Mouse (Mus musculus) forebrain, embryonic 15.5 days (tissue): Measurements from ENCODE around the gene Pum2. TPM values are rescaled to one million over a fixed set of nuclear protein-coding genes. Genes with fewer than 3 reads are reported as not detected.
"Not testable (repeated sequence)": the region's sequence is repeated elsewhere in the genome, so short reads cannot be mapped to it uniquely, and the experiment has no call there.

Experiments
- ATAC-seq: fragments of 200-750 bp; cut with Nextera tagmentation; replicated peaks from 2 replicates; pipeline ENCODE4 v1.8.0; 2017; ENCODE audit warnings: mild to moderate bottlenecking, moderate TSS enrichment, moderate library complexity
- H3K27ac ChIP-seq: fragments of 300-500 bp; sonication (generic); replicated peaks from 2 replicates; pipeline ENCODE4 v1.5.1; 2015; ENCODE audit warnings: mild to moderate bottlenecking, inconsistent platforms
- H3K27me3 ChIP-seq: fragments of 300-500 bp; sonication (generic); 2 replicates; pipeline ENCODE4 v1.6.1; 2015; ENCODE audit warnings: inconsistent platforms
- H3K36me3 ChIP-seq: fragments of 300-500 bp; sonication (generic); 2 replicates; pipeline ENCODE4 v1.6.1; 2015; ENCODE audit warnings: mild to moderate bottlenecking, inconsistent platforms
- H3K4me1 ChIP-seq: fragments of 300-500 bp; sonication (generic); 2 replicates; pipeline ENCODE4 v1.6.1; 2015; ENCODE audit warnings: inconsistent platforms
- H3K4me2 ChIP-seq: fragments of 300-500 bp; sonication (generic); replicated peaks from 2 replicates; pipeline ENCODE4 v1.6.1; 2015; ENCODE audit warnings: mild to moderate bottlenecking, inconsistent platforms
- H3K4me3 ChIP-seq: fragments of 300-500 bp; sonication (generic); 2 replicates; pipeline ENCODE4 v1.5.1; 2015; ENCODE audit warnings: mild to moderate bottlenecking, inconsistent platforms
- H3K9ac ChIP-seq: fragments of 300-500 bp; sonication (generic); replicated peaks from 2 replicates; pipeline ENCODE4 v1.6.1; 2015; ENCODE audit warnings: mild to moderate bottlenecking, inconsistent platforms
- H3K9me3 ChIP-seq: fragments of 300-500 bp; sonication (generic); 2 replicates; pipeline ENCODE4 v1.6.1; 2016; ENCODE audit warnings: inconsistent platforms
- WGBS: fragments of 180-500 bp; shearing (Covaris S2); methylation state at CpG from one replicate; pipeline ENCODE4 v1.1.7; 2015; ENCODE audit warnings: mixed read lengths; 5-methylcytosine and 5-hydroxymethylcytosine counted together
- polyA plus RNA-seq: library from polyadenylated mRNA; unstranded; fragments of >200 nt; fragmentation: Nextera tagmentation; extraction: Ambion mirVana; gene quantifications from 2 replicates; pipeline ENCODE4 v1.2.1, GENCODE M21; 2015

The Pum2 gene
- polyA plus RNA-seq, 1 experiment from 2014 or later = 66.5 TPM

DNA sequence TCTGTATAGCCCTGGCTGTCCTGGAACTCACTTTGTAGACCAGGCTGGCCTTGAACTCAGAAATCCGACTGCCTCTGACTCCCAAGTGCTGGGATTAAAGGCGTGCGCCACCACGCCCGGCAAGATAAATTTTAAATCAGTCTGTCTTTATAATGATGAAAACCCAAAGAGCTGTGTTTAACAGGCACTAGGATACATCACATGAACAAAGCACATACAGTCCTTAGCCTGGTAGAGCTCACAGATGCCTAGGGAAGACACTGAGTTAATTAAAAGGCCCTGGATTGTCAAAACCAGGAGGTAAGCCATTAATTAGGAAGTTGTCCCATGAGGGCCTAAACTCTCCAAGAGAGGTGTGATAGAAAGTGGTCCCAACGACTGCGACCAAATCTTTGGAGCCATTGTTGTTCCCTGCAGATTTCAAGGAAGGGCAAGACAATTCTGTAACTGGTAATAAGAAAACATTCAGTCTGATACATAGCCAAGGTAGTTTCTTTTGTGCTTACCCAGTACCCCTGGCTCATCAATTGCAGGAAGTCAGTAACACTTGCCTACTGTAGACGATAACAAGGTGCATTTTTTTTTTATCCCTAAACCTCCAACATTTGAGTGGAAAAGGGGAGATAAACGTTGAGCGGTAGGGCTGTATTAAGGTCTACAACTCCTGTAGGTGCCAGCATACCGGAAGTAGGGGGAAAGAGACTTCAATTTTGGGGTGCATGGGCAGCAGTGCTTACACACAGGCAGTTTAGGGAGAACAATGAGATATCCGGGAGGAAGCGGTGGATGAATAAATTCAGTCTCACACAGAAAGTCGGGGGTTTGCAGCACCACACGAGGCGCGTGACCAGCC, 587 bp upstream of the Pum2 start:
- peak overlapping the region; percentile 85 for H3K9ac ChIP-seq
- no peaks in the 10 kb centered on the region for H3K27me3 ChIP-seq
- no peaks in the 10 kb centered on the region for H3K9me3 ChIP-seq
- H3K36me3 ChIP-seq = no peaks in the 10 kb centered on the region
- H3K4me1 ChIP-seq = peaks cover 30% of the 10 kb centered on the region
- H3K27ac ChIP-seq = peak overlapping the region; percentile 94
- H3K4me2 ChIP-seq = peak overlapping the region; percentile 54
- ATAC-seq = no peak; the same call in none of the 2 replicates
- H3K4me3 ChIP-seq = peak overlapping the region; percentile 60
- 31% methylated on average over 17 of the region's 17 CpGs for WGBS

DNA sequence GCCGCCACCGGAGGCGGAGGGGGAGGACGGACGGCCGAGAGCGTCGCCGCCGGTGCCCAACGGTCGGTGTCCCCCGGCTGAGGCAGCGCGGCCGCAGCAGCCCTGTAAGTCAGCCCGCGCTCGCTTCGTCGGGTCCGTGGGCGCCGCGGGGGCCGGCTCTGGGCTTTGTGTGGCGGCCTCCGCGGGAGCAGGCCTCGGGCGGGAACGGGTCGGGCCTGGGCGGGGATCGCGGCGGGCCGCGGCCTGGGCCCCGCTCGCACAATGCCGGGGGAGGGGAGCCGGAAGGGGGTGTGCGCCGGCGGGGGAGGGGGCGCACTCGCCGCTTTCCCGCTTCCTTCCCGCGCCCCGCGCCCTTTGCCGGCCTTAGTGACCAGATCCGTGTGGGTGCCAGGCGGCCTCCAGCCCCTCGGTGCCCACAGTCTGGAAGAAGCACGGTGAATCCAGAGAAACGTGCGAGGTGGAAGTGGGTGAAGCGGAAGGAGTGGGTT, 487 bp downstream of the Pum2 start:
- peak overlapping the region; percentile 60 for H3K4me3 ChIP-seq
- H3K27me3 ChIP-seq = no peaks in the 10 kb centered on the region
- WGBS = under 1% methylated on average over 47 of the region's 62 CpGs
- H3K9me3 ChIP-seq = no peaks in the 10 kb centered on the region
- peak overlapping the region; percentile 85 for H3K9ac ChIP-seq
- peak overlapping the region; percentile 73 for H3K4me2 ChIP-seq
- ATAC-seq = peak; percentile 85
- peaks cover 32% of the 10 kb centered on the region for H3K4me1 ChIP-seq
- H3K27ac ChIP-seq = peak overlapping the region; percentile 94
- no peaks in the 10 kb centered on the region for H3K36me3 ChIP-seq

DNA sequence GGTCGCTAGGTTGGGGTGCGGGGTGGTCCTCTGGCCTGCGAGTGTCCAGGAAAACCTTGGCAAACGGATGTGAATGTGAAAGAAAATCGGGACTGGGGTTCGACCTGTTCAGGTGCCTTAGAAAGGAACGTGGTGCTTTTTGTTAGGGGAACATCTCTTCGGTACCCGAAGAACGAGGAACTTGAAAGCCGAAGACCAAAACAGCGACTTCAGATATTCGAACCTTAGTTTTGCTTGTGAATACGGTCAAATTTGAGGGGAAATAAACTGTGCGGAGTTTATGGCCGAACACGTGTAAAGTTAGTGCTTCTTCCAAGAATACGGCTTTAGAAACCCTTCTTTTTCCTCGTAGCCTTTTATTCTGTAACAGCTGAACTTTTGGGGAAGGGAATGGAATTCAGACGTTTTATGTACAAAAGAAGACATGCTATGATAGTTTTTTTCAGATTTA, 982 bp downstream of the Pum2 start:
- under 1% methylated on average over 20 of the region's 20 CpGs for WGBS
- Histone ChIP-seq H3K9me3 (no peaks in the 10 kb centered on the region), H3K9ac (peak overlapping the region; percentile 85), H3K36me3 (no peaks in the 10 kb centered on the region), H3K4me2 (peak overlapping the region; percentile 73), H3K27me3 (no peaks in the 10 kb centered on the region), H3K27ac (peak overlapping the region; percentile 94), H3K4me3 (peak overlapping the region; percentile 60), H3K4me1 (peaks cover 32% of the 10 kb centered on the region)
- no peak for ATAC-seq

DNA sequence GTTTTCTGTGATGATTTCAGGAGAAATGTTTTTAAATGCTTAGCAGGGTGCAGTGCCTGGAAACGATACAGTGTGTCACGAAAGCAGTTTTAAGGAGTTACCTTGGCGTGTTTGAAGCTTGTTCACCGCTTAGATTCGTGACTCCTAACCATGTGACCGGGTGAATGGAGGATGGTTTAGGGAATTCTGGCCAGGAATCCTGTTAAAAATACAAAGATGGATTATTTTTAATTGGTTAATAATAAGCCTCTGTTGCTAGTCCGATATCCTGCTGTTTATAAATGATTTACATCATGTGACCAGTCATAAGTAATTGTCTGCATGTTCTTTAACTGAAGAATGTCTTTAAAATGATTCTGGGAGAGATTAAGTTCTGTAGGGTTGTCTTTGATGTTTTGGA, 1.4 kb downstream of the Pum2 start:
- H3K9me3 ChIP-seq = no peaks in the 10 kb centered on the region
- H3K4me3 ChIP-seq = peak overlapping the region; percentile 60
- H3K4me2 ChIP-seq = peak overlapping the region; percentile 73
- ATAC-seq = no peak
- no peaks in the 10 kb centered on the region for H3K27me3 ChIP-seq
- H3K36me3 ChIP-seq = no peaks in the 10 kb centered on the region
- WGBS = under 1% methylated on average over 7 of the region's 7 CpGs
- H3K27ac ChIP-seq = peak overlapping the region; percentile 94; the same call in 1 of the 2 replicates
- peak overlapping the region; percentile 85 for H3K9ac ChIP-seq
- peaks cover 32% of the 10 kb centered on the region for H3K4me1 ChIP-seq

DNA sequence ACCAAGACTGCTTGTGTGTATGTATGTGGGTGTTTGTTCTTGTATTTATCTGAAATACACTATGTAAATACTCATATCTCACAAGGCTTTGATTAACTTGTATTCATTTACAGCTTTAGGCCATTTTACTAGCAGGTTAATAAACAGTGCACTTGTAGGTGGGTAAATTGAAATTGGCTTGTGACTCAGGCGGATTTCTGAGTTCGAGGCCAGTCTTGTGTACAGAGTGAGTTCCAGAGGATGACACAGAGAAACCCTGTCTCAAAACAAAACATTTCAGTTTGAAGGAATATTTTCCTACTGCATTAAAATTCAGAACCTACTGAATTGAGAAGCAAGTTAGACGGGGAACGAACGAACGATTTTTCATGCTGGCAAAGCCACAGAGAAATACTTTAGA, 2.4 kb downstream of the Pum2 start:
- H3K9ac ChIP-seq = no peak overlapping the region

DNA sequence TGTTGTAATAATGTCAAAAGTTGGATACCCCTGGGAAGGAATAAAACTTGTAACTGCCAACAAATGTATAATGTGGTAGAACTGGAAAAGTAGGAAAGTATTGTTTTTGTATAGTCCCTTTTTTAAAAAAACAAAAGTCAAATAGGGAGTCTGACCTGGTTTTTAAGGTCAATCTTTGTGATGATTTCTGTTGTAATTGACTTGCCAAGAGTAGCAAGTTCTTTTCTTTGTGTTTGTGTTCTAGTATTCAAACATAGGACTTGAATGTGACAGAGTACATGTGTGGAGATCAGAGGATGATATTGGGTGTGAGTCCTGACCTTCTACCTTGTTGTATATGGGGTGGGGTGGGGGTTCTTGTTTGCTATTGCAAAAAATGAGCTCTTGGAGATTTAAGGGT, 4.0 kb downstream of the Pum2 start:
- Histone ChIP-seq H3K9me3 (no peaks in the 10 kb centered on the region), H3K27ac (no peak overlapping the region), H3K27me3 (no peaks in the 10 kb centered on the region), H3K36me3 (no peaks in the 10 kb centered on the region), H3K4me3 (no peak overlapping the region), H3K4me1 (peaks cover 32% of the 10 kb centered on the region), H3K9ac (no peak overlapping the region), H3K4me2 (no peak overlapping the region)
- ATAC-seq = no peak

More for the DNA sequence above, 2.4 kb downstream of the Pum2 start:
- Histone ChIP-seq H3K9me3 (no peaks in the 10 kb centered on the region), H3K36me3 (no peaks in the 10 kb centered on the region), H3K4me2 (peak overlapping the region; percentile 73), H3K27ac (no peak overlapping the region), H3K4me3 (peak overlapping the region; percentile 60), H3K4me1 (peaks cover 32% of the 10 kb centered on the region), H3K27me3 (no peaks in the 10 kb centered on the region)
- WGBS = 48% methylated on average over 6 of the region's 6 CpGs
- ATAC-seq = no peak

DNA sequence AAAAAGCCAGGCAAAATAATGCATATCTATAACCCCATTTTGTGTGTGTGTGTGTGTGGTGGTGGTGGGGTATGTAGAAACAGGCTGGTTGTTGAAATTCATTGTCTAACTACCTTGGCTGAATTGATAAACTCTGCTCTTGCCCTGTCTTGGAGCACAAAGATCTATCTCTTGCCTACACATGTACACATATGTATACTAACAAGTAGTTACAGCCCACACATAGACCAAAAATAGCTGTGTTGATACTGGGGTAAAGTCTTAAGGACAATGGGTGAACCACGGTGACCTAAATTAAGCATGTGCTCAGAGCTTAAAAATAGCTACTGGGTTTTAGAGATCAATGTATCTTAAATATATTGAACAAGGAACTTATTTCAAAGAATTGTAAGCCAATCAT, 10.3 kb downstream of the Pum2 start:
- H3K4me3 ChIP-seq = no peak overlapping the region
- no peak for ATAC-seq

DNA sequence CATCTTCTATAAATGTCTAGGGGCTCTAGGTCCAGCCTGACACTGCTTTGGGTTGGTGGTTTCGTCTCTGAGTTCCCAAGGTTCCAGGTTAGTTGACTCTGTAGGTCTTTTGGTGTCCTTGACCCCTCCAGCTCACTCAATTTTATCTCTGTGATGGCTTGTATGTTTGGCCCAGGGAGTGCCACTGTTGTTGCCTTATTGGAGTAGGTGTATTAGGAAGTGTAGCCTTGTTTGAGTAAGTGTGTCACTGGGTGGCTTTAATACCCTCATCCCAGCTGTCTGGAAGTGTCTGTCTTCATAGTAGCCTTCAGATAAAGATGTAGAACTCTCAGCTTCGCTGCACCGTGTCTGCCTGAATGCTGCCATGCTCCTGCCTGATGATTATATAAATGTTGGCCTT, 11.1 kb downstream of the Pum2 start:
- 91% methylated on average over 3 of the region's 3 CpGs for WGBS
- H3K27me3 ChIP-seq = no peaks in the 10 kb centered on the region
- no peak overlapping the region for H3K4me3 ChIP-seq
- H3K4me1 ChIP-seq = no peaks in the 10 kb centered on the region
- H3K9me3 ChIP-seq = no peaks in the 10 kb centered on the region
- no peak overlapping the region for H3K9ac ChIP-seq
- ATAC-seq = no peak
- H3K36me3 ChIP-seq = no peaks in the 10 kb centered on the region
- H3K4me2 ChIP-seq = no peak overlapping the region
- no peak overlapping the region for H3K27ac ChIP-seq

More for the DNA sequence above, 10.3 kb downstream of the Pum2 start:
- Histone ChIP-seq H3K36me3 (no peaks in the 10 kb centered on the region), H3K4me1 (no peaks in the 10 kb centered on the region), H3K9me3 (no peaks in the 10 kb centered on the region), H3K27ac (no peak overlapping the region), H3K4me2 (no peak overlapping the region), H3K27me3 (no peaks in the 10 kb centered on the region), H3K9ac (no peak overlapping the region)
- WGBS = 95% methylated on average over 1 of the region's 1 CpGs

DNA sequence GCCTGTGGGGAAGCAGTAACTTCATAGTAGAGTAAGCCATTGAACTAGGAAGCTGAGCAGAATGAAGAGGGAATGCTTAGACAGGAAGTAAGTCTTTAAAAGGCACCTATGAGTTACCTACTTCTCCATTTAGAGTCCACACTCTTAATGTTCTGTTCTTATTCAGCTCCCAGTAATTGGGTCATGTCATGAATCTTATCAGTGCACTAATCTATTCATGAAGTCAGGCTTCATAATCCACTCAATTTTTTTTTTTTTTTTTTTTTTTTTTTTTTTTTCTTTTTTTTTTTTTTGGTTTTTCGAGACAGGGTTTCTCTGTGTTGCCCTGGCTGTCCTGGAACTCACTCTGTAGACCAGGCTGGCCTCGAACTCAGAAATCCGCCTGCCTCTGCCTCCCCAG, 15.9 kb downstream of the Pum2 start:
- H3K27me3 ChIP-seq, H3K9ac ChIP-seq, H3K4me1 ChIP-seq, H3K4me3 ChIP-seq, H3K4me2 ChIP-seq, H3K36me3 ChIP-seq, H3K9me3 ChIP-seq, ATAC-seq, H3K27ac ChIP-seq: not testable (repeated sequence)
- 95% methylated on average over 3 of the region's 3 CpGs for WGBS

DNA sequence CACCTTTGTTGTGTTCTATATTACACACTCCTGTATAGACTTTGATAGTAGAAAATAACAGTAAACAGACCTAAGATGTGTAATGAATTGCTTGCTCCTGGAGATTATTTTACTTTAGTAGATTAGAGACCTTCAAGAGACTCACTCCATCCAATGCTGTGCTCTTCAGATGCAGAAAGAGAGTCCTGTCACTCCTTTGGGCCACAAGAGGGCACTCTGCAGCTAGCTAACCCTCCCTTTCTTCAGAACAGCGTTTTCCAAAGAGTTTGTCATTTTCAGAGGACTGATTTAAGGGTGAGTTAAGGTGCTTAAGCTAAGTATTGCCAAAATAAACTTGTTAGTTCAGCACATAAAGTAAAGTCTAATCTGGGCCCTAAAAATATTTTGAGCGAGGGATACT, 25.0 kb downstream of the Pum2 start:
- Histone ChIP-seq H3K27me3 (no peaks in the 10 kb centered on the region), H3K4me2 (no peak overlapping the region), H3K9ac (no peak overlapping the region), H3K4me3 (no peak overlapping the region), H3K4me1 (no peaks in the 10 kb centered on the region), H3K9me3 (no peaks in the 10 kb centered on the region), H3K27ac (no peak overlapping the region), H3K36me3 (peaks cover 10% of the 10 kb centered on the region; the same call in 1 of the 2 replicates)
- ATAC-seq = peak; percentile 61; the same call in 1 of the 2 replicates
- 63% methylated on average over 2 of the region's 2 CpGs for WGBS

DNA sequence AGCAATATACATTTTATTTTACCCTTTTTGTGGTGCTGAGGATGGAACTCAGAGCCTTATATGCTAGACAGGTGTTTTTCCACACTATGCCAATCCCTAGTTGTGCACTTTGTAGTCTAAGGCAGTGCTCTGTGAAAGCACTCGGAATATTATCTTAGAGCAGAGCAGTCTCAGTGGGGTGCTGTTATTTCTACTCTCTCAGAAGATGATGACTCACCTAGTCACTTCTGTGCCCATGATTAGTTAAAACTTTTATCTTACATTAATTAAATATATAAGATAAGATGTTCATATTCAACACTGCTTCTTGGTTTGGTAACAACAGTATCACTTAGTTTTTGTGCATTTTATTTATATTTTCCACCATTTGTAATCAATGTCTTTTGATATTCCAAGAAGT, 30.1 kb downstream of the Pum2 start:
- no peak overlapping the region for H3K27ac ChIP-seq
- H3K36me3 ChIP-seq = peaks cover 21% of the 10 kb centered on the region
- no peak for ATAC-seq
- no peaks in the 10 kb centered on the region for H3K4me1 ChIP-seq
- no peak overlapping the region for H3K4me3 ChIP-seq
- H3K9me3 ChIP-seq = no peaks in the 10 kb centered on the region
- H3K9ac ChIP-seq = no peak overlapping the region
- H3K27me3 ChIP-seq = no peaks in the 10 kb centered on the region
- WGBS = 71% methylated on average over 1 of the region's 1 CpGs
- H3K4me2 ChIP-seq = no peak overlapping the region

DNA sequence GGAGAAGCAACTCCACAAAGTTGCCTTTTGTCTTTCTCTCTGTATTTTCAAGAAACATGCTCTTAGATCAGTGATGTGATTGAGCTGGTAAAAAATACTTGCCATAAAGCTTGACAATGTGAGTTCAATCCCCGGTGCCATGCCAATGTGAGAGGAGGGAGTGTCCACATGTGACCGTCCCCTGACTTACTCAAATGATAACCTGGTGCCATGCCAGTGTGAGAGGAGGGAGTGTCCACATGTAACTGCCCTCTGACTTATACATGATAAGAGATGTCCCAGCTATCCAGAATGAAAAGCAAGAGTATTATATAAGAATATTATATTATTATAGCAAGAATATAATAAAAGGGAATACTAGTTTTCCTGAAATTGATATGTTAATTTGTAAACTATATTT, 34.9 kb downstream of the Pum2 start:
- Histone ChIP-seq H3K27me3 (no peaks in the 10 kb centered on the region), H3K36me3 (peaks cover 25% of the 10 kb centered on the region), H3K4me3 (no peak overlapping the region), H3K9ac (no peak overlapping the region), H3K27ac (no peak overlapping the region), H3K4me1 (no peaks in the 10 kb centered on the region), H3K4me2 (no peak overlapping the region), H3K9me3 (no peaks in the 10 kb centered on the region)
- no peak for ATAC-seq
- WGBS = 89% methylated on average over 2 of the region's 2 CpGs
